Mouse (Mus musculus): ENCODE results near the gene Tfcp2l1. TPM values are rescaled to one million over a fixed set of nuclear protein-coding genes. Genes with fewer than 3 reads are reported as not detected.

Tfcp2l1 gene
- polyA plus RNA-seq, 1 experiment from 2014 or later: 0.34 TPM

- H3K4me1 ChIP-seq: peaks cover 11% of the 10 kb centered on the region
- ATAC-seq (ENCODE audit: insufficient number of reproducible peaks, insufficient read depth, low FRiP score, low TSS enrichment, low read depth): no peak
- H3K27me3 ChIP-seq: peaks cover 41% of the 10 kb centered on the region
- no peak overlapping the region for H3K27ac ChIP-seq
- no peak overlapping the region for H3K9ac ChIP-seq
- H3K4me3 ChIP-seq: no peak overlapping the region
- no peaks in the 10 kb centered on the region for H3K9me3 ChIP-seq
- 28% methylated on average over 6 of the region's 6 CpGs for WGBS
- H3K4me2 ChIP-seq: no peak overlapping the region
- no peaks in the 10 kb centered on the region for H3K36me3 ChIP-seq
These were observed 2.3 kb upstream of the Tfcp2l1 start for GRCm38 (mm10) chr1:118625461-118625860.

GRCm38 (mm10) chr1:118625921-118626320 lies 1.8 kb upstream of the Tfcp2l1 start:
- 44% methylated on average over 2 of the region's 2 CpGs for WGBS
- Histone ChIP-seq H3K9ac (no peak overlapping the region), H3K9me3 (no peaks in the 10 kb centered on the region)

DNA sequence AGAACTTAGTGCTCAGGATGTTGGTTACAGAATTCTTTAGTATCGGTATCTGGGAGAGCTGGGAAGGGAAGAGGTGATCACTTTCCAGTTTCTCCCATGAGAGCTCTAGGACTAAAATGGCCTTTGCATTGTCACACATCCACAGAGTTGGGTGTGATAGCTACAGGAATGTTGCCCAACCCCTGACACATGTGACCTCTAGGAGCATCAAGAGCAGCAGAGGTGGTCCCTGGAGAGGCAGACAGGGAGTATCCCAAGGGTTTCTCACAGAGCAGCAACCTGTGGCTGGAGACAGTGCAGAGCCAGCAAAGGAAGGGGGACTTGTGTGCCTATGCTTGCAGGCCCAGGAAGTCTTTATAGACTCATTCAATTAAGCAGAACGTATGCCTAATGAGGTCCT lies 1.3 kb upstream of the Tfcp2l1 start:
- H3K9ac ChIP-seq: no peak overlapping the region
- 89% methylated on average over 2 of the region's 2 CpGs for WGBS
- no peaks in the 10 kb centered on the region for H3K9me3 ChIP-seq
- no peak overlapping the region for H3K4me2 ChIP-seq
- peaks cover 41% of the 10 kb centered on the region for H3K27me3 ChIP-seq
- H3K4me3 ChIP-seq: no peak overlapping the region
- no peak for ATAC-seq (ENCODE audit: insufficient number of reproducible peaks, insufficient read depth, low FRiP score, low TSS enrichment, low read depth)
- H3K4me1 ChIP-seq: peaks cover 11% of the 10 kb centered on the region
- no peak overlapping the region for H3K27ac ChIP-seq
- no peaks in the 10 kb centered on the region for H3K36me3 ChIP-seq

More at GRCm38 (mm10) chr1:118625921-118626320, 1.8 kb upstream of the Tfcp2l1 start:
- Histone ChIP-seq H3K4me3 (no peak overlapping the region), H3K36me3 (no peaks in the 10 kb centered on the region), H3K27me3 (peaks cover 41% of the 10 kb centered on the region), H3K27ac (no peak overlapping the region), H3K4me1 (peaks cover 11% of the 10 kb centered on the region), H3K4me2 (no peak overlapping the region)
- ATAC-seq (ENCODE audit: insufficient number of reproducible peaks, insufficient read depth, low FRiP score, low TSS enrichment, low read depth): no peak

GRCm38 (mm10) chr1:118633415-118633980 lies 5.8 kb downstream of the Tfcp2l1 start:
- no peak for ATAC-seq (ENCODE audit: insufficient number of reproducible peaks, insufficient read depth, low FRiP score, low TSS enrichment, low read depth)
- Histone ChIP-seq H3K9me3 (no peaks in the 10 kb centered on the region), H3K4me1 (peaks cover under 1% of the 10 kb centered on the region; the same call in 1 of the 2 replicates), H3K27ac (no peak overlapping the region), H3K36me3 (no peaks in the 10 kb centered on the region), H3K27me3 (peaks cover 13% of the 10 kb centered on the region), H3K4me3 (no peak overlapping the region), H3K9ac (no peak overlapping the region), H3K4me2 (no peak overlapping the region)
- 76% methylated on average over 4 of the region's 4 CpGs for WGBS

GRCm38 (mm10) chr1:118642296-118642999 lies 14.7 kb downstream of the Tfcp2l1 start:
- H3K9me3 ChIP-seq: no peaks in the 10 kb centered on the region
- H3K4me3 ChIP-seq: no peak overlapping the region
- H3K4me2 ChIP-seq: no peak overlapping the region
- no peak overlapping the region for H3K9ac ChIP-seq
- no peak for ATAC-seq (ENCODE audit: insufficient number of reproducible peaks, insufficient read depth, low FRiP score, low TSS enrichment, low read depth)
- H3K27ac ChIP-seq: no peak overlapping the region
- H3K36me3 ChIP-seq: no peaks in the 10 kb centered on the region
- 60% methylated on average over 2 of the region's 2 CpGs for WGBS
- H3K27me3 ChIP-seq: no peaks in the 10 kb centered on the region
- H3K4me1 ChIP-seq: no peaks in the 10 kb centered on the region

DNA sequence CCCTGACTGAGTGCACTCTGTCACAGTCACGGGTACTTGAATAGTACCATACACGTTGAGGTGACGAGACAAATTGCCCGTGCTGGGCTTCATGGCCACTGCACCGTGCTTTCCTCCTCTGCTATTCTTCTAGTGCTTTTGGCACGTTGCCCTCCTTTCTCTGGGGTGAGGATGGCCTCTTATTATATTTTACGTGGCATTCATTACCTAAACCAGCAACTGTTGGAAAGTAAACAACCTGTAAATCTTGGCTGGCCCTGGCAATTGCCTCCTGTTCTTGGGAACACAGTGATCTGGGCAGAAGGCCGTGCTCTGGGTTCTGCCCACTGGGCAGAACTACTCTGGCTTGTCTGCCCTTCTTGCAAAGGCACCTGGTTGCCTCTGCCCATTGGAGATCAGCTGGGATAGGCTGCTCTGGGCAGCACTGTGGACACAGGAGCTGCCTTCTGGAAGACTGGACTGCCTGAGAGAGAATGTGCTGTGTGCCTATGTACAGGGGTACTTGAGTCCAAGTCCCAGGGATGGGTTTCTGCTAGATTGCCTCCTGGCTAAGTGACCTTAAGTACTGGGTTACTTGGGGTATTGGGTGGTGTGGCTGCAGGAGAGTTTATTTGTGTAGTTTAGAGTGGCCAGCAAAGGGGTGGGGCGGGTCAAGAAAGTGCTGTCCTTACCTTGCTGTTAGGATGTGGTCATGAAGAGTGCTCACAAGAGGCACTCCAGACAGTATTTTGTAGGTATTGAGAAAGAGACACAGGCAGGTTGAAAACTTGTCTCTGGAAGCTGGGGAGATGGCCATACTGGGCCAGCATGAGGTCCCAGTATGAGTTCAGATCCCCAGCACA lies 15.6 kb downstream of the Tfcp2l1 start:
- Histone ChIP-seq H3K4me1 (no peaks in the 10 kb centered on the region), H3K9me3 (no peaks in the 10 kb centered on the region), H3K4me2 (no peak overlapping the region), H3K9ac (no peak overlapping the region), H3K27ac (no peak overlapping the region), H3K36me3 (no peaks in the 10 kb centered on the region), H3K4me3 (no peak overlapping the region), H3K27me3 (no peaks in the 10 kb centered on the region)
- WGBS: 64% methylated on average over 9 of the region's 9 CpGs
- no peak for ATAC-seq (ENCODE audit: insufficient number of reproducible peaks, insufficient read depth, low FRiP score, low TSS enrichment, low read depth)

DNA sequence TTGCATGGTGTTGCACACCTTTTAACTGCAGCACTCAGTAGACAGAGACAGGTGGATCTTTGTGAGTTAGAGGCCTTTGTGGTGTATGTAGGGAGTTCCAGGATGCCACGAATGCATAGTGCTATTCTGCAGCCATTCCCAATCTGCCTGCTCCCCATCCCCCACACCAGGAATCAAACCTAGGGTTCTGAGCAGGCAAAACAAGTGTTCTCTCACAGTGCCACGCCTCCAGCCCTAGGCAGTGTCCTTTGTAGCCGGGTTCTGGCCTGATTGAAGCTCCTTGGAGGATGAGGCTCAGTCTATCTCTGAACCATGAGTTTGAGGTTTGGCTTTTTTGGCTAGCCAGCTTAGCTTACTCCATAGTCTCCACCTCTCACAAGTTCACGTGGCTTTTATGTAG lies 18.0 kb downstream of the Tfcp2l1 start:
- no peak for ATAC-seq (ENCODE audit: insufficient number of reproducible peaks, insufficient read depth, low FRiP score, low TSS enrichment, low read depth)
- WGBS: 49% methylated on average over 4 of the region's 4 CpGs
- Histone ChIP-seq H3K4me2 (no peak overlapping the region), H3K27me3 (no peaks in the 10 kb centered on the region), H3K36me3 (no peaks in the 10 kb centered on the region), H3K4me3 (no peak overlapping the region), H3K9me3 (no peaks in the 10 kb centered on the region), H3K27ac (no peak overlapping the region), H3K9ac (no peak overlapping the region), H3K4me1 (no peaks in the 10 kb centered on the region)

- 10% methylated on average over 3 of the region's 3 CpGs for WGBS
- ATAC-seq (ENCODE audit: insufficient number of reproducible peaks, insufficient read depth, low FRiP score, low TSS enrichment, low read depth): no peak
- H3K4me1 ChIP-seq: no peaks in the 10 kb centered on the region
- H3K9ac ChIP-seq: no peak overlapping the region
- no peaks in the 10 kb centered on the region for H3K9me3 ChIP-seq
- H3K27ac ChIP-seq: no peak overlapping the region
- H3K27me3 ChIP-seq: no peaks in the 10 kb centered on the region
- no peak overlapping the region for H3K4me2 ChIP-seq
- no peak overlapping the region for H3K4me3 ChIP-seq
- H3K36me3 ChIP-seq: no peaks in the 10 kb centered on the region
These were observed 20.3 kb downstream of the Tfcp2l1 start for GRCm38 (mm10) chr1:118648015-118648414.

DNA sequence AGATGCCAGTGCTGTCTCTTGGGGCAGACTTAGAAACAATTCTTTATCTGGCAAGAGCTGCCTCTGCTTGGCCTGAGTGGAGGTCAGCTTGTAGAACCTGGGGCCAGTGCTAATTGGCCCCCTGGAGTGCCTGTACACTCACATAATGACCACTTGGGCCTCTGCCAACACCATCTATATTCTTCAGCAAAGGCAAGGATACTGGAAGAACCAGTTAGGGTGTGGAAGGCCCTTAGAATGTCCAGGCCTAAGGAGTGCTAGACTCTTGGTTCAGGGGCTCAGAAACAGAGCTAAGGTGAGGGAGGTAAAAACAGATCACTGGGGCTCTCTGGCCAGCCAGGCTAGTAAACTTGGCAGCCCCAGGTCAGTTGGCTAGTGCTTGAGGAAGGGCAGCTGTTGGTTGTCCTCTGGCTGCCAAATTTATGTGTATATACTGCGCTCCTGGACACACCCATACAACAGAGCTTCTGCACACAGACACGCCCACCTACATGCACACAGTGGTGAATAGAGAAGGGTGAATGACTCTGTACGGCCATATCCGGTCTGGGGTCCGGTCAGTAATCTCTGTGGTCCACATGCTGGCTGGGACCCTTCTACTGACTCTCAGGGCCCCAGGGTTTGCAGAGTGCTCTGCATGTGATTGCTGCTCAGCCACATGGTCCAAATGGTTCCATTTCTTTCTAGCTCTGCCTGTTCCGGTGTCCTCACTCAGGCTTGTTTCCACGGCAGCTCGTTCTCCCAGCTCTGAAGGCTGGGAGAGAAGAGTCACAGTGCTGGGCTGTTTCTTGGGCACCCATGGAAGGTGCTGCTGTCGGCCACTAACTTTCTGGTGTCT lies 22.4 kb downstream of the Tfcp2l1 start:
- ATAC-seq (ENCODE audit: insufficient number of reproducible peaks, insufficient read depth, low FRiP score, low TSS enrichment, low read depth): no peak
- 78% methylated on average over 9 of the region's 9 CpGs for WGBS

DNA sequence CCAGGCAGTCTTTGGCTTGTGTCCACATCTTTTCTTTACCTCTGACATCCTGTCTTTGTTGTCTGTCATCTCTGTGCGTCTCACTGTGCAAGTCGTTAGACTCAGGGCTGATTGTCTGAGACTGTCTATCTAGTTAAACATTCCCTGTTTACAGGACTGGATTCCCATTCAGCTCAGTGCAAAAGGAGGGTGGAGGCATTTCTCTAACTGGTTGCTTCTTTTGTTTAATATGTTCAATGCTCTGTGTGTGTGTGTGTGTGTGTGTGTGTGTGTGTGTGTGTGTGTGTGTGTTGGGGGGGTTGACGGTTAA lies 23.0 kb downstream of the Tfcp2l1 start:
- Histone ChIP-seq H3K4me1 (no peaks in the 10 kb centered on the region), H3K4me3 (no peak overlapping the region), H3K27me3 (no peaks in the 10 kb centered on the region), H3K9me3 (no peaks in the 10 kb centered on the region), H3K36me3 (no peaks in the 10 kb centered on the region), H3K4me2 (no peak overlapping the region), H3K9ac (no peak overlapping the region), H3K27ac (no peak overlapping the region)
- 61% methylated on average over 3 of the region's 3 CpGs for WGBS
- ATAC-seq (ENCODE audit: insufficient number of reproducible peaks, insufficient read depth, low FRiP score, low TSS enrichment, low read depth): no peak

More for the DNA sequence above, 22.4 kb downstream of the Tfcp2l1 start:
- Histone ChIP-seq H3K4me3 (no peak overlapping the region), H3K36me3 (no peaks in the 10 kb centered on the region), H3K27ac (no peak overlapping the region), H3K9ac (no peak overlapping the region), H3K4me1 (no peaks in the 10 kb centered on the region), H3K9me3 (no peaks in the 10 kb centered on the region), H3K4me2 (no peak overlapping the region), H3K27me3 (no peaks in the 10 kb centered on the region)

- 72% methylated on average over 6 of the region's 6 CpGs for WGBS
- no peak for ATAC-seq (ENCODE audit: insufficient number of reproducible peaks, insufficient read depth, low FRiP score, low TSS enrichment, low read depth)
- Histone ChIP-seq H3K9ac (no peak overlapping the region), H3K4me1 (peaks cover 7% of the 10 kb centered on the region; the same call in 1 of the 2 replicates), H3K27me3 (no peaks in the 10 kb centered on the region), H3K36me3 (no peaks in the 10 kb centered on the region), H3K4me3 (no peak overlapping the region), H3K9me3 (no peaks in the 10 kb centered on the region), H3K4me2 (no peak overlapping the region), H3K27ac (no peak overlapping the region)
These were observed 31.0 kb downstream of the Tfcp2l1 start for GRCm38 (mm10) chr1:118658716-118659115.
